Mouse (Mus musculus): ENCODE data around the gene Slc9a8.
A peak's percentile ranks its signal among the peaks of the same experiment; 100 is the strongest.

The Slc9a8 gene

DNA sequence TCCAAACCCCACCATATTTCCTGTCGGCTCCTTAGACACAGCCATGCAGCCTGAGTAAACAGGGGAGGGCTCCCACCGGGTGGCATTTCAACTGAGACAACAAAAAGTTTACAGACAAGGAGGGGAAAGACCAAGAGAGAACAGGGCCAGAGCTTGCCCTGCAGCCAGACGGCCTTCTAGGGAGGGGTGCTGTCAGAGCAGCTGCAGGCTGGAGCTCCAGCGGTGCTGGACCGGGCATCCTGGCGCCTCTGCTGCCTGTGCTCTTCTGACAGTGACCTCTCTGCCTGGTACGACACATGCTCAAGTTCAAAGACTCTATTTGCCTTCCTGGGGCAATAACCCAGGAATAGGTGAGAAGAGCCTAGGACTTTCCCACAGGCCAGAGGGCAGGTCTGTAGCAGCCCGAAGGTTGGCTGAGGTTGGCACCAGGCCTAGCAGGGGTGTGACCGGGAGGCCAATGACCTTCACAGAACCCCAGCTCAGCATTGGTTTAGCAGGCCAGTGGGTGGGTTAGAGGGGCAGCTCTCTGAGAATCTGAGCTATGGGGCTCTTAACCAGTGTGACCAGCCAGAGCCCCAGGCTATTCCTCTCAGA lies 5.4 kb upstream of the Slc9a8 start:
- DNase-seq: peak; percentile 84

DNA sequence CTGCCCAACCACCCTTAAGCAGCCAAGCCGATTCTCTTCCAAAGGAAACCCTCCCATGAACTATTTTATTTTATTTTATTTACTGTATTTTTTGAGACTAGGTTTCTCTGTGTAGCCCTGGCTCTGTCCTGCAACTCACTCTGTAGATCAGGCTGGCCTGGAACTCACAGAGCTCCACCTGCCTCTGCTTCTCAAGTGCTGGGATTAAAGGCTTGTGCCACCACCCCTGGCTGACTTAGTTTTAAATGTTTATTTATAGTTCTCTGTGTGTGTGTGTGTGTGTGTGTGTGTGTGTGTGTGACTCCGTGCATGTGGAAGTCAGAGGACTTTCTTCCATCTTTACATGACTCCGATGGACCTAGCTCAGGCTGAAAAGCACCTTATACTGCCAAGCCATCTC lies 4.5 kb upstream of the Slc9a8 start:
- no peak for DNase-seq

DNA sequence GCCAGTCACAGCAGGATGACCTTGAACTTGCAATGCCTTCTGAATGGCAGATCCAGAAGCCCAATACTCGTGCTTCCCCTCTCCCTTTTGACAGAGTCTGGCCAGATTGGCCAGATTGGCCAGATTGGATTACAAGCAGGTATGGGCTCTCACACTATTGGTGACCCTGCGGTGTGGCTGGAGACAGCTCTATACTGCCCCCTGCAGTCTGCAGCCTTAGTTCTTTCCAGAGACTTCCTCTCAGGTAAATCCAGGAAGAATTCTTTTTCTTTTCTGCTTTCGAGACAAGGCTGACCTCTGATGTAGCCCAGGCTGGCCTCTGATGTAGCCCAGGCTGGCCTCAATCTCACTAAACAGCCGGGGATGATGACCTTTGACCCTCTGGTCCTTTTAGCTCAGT lies 3.8 kb upstream of the Slc9a8 start:
- DNase-seq: peak; percentile 83

DNA sequence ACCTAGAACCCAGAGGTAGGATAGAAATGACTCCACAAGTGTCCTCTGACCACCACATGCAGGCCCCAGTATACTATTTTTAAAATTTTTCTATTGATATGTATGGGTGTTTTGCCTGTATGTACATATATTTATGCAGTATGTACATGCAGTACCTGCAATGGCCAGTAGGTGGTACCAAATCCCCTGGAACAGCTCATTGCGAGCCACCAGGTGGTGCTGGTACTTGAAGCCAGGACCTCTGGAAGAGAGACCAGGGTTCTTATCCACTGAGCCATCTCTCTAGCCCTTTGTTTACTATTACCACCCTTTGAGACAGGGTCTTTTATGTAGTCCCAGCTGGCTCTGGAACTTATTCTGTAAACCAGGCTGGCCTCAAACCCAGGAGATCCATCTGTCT lies 2.3 kb upstream of the Slc9a8 start:
- DNase-seq: peak; percentile 79

DNA sequence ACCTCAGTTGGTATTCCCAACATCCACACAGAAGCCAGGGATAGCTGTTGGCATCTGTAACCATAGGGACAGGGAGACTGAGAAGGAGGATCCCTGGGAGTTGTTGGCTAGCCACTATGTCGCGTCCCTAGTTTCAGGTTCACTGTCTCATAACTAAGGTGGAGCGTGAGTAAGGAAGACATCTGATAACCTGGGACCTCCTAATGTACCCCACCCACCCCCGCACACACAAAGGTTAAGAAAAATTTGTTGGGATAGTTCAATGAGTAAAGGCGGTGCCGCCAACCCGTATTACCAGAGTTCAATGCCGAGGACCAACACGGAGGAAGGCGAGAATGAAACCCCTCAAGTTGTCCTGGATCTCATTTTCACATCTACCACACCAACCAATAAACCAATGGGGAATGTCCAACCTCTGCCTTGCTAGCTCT lies 686 bp upstream of the Slc9a8 start:
- no peak for DNase-seq

DNA sequence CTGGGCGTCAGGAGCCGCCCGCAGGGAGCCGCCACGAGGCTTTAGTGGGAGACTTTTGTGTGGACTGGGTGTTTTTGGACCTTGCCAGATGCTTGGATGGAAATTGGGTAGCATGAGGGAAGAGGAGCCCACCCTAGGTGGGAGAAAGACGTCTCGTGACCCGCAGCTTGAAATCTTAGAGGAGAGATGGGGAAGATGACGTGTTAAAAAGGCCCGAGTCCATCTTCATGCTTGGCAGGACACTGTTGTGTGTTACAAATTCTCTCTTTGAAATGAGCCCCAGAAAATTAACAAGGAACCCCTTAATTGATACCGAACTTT lies 598 bp downstream of the Slc9a8 start:
- DNase-seq: no peak

DNA sequence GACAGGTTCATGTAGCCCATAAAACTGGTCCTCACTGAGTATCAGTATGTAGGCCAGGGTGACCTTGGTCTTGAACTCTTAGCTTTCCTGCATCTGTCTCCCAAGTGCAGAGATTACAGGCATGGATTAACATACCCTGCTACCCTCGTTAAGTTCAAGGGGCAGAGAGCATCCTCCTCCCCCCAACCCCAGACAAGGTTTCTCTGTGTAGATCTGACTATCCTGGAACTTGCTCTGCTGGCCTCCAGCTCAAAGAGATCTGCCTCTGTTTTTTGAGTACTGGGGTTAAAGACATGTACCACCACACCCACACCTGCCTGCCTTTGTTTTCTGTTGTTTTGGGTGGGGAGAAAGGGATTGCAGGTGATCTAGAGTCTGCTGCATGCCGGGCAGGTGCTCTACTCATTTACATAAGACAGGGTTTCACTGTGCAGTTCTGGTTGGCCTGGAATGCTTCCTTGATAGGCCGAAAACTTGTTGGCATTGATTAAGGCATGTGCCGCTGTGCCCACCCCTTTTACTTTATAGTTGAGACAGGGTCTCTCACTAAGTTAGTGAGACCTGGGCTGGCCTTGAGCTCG lies 1.6 kb downstream of the Slc9a8 start:
- DNase-seq: no peak

DNA sequence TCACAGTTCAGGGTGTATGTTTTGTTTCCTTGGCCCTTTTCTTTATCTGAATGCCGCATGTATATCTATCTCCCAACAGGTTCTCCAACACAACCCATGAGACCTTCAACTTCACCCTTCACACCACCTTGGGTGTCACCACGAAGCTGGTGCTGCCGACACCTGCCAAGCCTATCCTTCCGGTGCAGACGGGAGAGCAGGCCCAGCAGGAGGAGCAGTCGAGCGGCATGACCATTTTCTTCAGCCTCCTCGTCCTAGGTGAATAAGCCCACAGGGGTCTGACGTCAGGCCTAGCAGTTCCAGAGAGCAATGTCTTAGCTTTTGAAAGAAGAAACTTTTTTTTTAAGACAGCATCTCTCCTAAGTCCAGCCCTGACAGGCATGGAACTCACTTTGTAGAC lies 2.5 kb downstream of the Slc9a8 start:
- no peak for DNase-seq

DNA sequence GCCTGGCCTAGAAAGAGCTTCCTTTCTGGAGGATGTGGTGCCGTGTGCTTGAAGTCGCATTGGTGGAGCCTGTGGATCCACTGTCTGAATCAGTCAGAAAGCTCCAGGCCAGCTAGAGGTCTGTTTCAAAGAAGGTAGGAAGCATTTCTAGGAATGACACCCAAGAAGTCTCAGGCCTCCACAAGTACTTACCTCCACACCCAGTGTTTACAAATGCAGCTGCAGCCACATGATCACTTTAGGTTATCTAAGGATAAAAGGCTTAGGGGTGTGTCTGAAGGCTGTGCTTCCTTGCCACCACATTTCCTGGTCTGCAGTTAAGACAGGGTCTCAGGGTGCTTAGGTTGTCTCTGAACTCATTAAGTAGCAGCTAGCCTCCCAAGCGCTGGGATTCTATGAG lies 3.0 kb downstream of the Slc9a8 start:
- DNase-seq: no peak

DNA sequence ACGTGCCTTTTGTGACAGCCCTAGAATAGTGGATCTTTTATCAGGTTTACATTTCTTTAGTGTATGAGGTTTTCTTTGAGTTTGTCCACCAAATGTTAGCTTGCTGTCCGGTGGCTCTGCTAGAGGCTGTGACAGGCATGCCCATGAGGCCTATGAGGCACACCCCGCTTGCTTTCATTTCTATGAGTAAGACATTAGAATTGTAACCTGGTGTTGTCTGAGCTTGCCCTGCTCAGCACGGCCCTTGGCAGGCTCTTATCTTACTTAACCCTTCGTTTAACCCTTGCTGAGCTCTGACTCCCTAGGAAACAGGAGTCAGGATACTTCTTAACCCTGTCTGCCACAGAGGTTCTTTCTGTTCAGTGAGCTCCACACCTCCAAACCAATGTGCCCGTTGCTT lies 3.9 kb downstream of the Slc9a8 start:
- DNase-seq: no peak

DNA sequence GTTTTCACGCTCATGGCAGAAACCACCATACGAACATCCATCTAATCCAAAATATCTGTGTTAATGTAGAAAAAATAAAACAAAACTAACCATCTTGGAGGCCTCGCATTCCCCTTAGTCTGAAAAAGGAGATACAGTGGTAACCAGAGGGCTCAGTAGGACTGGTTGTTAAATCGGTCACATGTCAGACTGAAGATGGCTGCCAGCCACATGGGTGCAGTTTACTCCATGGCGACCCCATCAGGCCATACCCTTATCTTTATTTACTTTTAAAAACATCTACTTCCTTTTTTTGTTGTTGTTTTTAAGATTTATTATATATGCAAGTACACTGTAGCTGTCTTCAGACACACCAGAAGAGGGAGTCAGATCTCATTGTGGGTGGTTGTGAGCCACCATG lies 8.1 kb downstream of the Slc9a8 start:
- DNase-seq: no peak

DNA sequence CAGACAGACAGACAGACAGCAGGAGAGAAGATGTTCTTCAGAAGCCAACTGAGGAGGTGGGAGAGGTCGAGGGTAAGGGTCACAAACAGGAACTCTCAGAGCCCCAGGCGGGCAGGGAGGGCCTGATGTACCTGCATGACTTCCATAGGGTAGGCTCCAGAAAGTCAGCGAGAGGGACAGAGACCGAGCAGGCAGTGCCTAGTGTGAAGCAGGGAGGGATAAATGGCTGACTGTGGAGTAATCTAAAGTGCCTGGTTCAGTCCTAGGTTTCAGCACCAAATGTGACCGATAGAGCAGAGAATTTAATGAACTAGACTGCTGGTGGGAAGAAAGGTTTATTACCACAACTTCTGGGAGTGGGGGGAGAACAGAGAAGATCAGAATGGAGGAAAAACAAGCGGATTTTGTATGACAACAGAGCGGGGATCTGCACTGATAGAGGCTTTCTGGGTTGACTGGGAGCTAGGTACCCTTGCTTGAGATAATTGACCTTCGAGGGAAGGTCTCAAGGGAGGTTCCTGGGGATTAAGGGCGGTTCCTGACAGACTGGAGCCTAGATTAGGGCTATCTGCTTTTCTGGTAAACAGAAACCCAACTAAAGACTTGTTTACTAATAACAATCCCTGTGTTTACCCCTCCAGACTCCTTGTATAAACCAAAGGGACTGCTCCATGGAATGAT lies 9.4 kb downstream of the Slc9a8 start:
- no peak for DNase-seq

DNA sequence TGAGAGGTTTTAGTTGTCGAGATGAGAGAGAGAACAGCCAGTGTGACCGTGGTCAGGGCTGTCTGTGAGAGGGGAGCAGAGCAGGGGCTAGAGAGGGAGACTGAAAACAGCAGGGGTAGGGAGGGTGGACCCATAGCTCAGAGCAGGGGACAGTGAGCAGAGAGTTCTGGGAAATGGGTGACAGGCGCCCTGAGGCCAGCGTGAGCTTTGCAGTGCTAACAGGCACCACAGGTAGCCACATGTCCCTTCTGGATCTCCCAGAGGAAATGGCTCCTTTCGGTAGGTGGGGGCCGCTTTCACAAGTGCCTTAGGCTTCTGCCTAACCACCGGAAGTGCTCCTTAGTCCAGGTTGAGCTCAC lies 9.9 kb downstream of the Slc9a8 start:
- no peak for DNase-seq

DNA sequence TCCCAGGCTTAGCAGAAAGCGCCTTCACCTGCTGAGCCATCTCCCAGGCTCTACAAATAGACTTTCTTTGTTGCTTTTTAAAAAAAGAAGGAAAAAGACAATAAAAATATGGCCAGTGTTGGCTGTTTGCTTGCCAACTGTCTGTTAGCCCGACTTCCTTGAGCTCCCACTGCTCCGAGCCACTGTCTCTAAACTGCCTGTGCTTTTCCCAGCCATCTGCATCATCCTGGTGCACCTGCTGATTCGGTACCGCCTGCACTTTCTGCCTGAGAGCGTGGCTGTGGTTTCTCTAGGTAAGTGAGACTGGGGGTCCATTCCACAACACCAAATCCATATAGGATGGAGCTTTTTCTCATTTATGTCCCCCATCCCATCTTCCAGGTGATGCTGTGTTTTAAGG lies 13.1 kb downstream of the Slc9a8 start:
- no peak for DNase-seq

DNA sequence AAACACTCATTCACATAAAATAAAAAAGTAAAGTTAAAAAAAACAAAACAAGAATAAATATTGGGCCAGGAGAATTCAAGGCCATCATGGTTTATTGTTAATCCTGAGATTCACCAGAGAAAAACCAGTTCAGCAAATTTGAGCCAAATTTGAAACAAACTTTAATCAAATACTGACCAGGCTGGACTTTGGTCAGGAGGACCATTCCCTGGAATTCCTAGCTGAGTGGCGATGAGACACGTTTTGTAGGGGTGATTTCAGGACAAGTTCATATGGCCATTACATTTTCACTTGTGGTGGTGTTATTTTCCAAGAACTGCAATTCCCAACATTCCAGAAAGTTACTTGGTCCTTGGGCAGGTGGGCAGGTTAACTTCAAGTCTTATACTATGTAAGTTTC lies 14.1 kb downstream of the Slc9a8 start:
- DNase-seq: peak; percentile 50

DNA sequence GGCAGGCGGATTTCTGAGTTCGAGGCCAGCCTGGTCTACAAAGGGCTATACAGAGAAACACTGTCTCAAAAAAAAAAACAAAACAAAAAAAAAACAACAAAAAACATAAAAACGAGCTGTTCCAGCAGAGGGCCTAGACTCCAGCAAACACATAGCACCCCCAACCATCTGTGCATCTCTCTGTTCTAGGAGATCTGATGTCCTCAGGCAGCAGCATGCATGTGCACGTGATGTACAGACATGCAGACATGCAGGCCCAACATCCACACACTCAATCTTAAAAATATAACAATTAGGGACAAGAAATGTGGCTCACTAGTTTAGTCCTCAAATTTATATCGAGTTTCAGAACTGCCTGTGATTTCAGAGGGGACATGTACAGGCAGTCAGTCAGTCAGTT lies 14.9 kb downstream of the Slc9a8 start:
- no peak for DNase-seq

DNA sequence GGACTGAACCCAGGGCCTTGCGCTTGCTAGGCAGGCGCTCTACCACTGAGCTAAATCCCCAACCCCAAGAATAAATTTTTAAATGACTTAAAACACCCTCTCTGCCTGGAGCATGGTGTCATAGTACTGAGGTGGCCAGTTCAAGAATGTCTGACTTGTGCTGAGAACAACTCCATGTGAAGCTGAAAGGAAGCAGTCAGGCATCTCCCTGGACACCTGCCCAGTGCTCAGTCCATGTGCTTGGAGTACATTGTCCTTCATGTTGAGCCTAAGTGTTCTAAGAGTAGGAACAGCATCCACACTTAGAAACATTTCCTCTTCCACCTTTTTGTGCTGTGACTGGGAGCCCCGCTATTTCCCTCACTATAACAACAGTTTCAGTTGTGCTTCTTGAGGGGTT lies 17.9 kb downstream of the Slc9a8 start:
- peak; percentile 75 for DNase-seq

DNA sequence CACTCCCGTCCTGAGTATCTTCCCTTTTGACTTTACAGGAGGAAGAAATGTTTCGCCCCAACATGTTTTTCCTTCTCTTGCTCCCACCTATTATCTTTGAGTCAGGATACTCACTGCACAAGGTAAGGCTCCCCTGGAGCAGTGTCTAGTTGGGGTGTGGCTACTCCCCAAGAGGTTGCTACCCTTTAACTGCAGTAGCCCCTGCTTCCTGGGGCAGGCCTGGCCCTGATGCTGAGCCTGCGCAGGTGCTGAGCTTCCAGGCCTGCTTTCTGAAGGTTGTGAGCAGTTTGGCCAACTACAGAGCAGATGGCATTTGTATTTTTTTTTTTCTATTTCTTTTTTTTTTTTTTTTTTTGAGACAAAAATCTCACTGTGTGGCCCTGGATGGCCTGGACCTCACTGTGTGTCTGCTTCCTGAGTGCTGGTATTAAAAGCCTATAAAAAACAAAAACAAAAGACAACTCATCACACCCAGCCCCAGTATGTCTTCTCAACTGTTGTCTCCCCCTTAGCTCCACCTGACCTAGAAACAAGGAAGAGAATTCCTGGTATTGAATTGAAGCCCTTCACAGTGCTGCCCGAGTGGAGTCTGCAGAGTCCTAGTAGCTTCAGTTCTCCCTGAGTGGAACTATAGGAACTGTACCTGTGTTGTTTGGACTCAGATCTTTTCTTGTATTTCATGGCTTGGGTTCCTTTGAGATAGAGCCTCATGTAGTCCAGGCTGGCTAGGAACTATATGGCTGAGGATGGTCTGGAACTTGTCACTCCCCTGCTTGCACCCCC lies 22.1 kb downstream of the Slc9a8 start:
- DNase-seq: no peak

DNA sequence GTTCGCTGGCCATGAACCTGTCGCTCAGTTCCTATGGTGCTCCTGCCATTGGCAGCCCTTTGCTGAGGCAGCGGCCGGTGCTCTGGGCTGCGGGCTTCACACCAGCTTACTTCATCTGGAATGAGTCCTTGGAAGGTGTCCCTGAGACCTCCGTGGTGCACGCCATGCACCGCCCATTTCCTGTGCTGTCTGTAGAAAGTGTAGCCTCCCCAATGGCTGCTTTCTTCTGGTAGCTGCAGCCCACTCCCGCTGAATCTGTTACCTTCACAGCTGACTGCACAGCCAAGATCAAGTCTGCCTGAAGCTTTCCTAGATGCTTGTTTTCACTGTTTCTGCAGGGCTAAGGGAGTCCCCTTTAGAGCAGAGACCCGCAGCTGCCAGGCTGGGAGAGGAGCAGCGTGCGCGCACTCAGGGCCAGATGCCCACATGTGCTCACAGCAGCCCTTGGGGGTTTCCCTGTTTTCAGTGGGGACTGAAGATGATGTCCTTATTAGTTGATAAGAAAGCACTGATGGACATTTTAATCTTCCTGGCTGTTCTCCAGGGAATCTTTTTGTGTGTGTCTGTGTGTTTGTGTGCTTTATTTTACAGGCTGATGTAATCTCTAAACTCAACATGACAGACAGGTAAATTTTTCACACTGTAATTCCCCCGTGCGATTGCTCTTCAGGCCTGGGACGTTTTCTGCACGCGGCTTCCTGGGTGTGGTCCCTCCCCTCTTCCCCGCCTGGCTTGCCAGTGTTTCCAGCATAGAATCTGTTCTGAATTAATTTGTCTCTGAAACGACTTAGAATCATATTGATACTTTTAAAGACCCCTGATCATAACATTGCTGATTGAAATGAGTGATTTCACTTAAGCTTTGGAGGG lies 24.6 kb downstream of the Slc9a8 start:
- DNase-seq: no peak

DNA sequence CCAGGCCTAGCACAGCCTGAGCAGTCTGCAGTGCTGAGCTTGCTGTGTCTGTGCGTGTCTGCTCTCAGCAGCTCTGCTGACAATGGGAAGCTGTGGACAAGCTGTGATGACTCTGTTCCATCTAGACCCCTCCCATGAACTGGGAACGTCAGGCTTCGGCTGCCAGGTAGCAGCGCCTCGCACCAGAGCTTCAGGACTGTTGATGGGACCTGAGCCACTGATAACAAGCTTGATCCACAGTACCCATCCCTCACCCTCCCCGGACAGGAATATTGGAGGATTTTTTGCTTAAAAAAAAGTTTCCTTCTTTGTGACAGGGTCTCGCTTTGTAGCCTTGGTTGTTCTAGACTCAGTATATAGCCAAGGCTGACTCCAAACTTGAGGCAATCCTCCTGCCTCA lies 25.7 kb downstream of the Slc9a8 start:
- DNase-seq: no peak

DNA sequence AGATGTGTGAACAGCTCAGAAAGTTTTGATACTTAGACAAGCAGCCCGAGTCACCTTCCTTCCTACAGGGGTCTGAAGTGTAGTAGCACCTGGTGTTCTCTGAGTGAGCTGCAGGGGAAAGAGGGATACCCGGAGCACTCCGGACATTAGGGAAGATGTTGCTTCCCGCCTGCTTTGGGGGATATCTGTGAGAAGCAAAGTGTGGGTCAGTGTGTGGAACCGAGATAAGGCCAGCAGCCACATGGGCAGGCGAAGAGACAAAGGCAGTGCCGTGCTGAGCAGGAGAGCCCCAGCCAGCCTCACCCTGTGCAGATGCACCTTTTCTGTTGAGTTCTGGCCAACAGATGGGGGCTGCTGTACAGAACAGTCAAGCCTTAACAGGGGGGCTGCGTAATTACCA lies 26.1 kb downstream of the Slc9a8 start:
- DNase-seq: no peak

DNA sequence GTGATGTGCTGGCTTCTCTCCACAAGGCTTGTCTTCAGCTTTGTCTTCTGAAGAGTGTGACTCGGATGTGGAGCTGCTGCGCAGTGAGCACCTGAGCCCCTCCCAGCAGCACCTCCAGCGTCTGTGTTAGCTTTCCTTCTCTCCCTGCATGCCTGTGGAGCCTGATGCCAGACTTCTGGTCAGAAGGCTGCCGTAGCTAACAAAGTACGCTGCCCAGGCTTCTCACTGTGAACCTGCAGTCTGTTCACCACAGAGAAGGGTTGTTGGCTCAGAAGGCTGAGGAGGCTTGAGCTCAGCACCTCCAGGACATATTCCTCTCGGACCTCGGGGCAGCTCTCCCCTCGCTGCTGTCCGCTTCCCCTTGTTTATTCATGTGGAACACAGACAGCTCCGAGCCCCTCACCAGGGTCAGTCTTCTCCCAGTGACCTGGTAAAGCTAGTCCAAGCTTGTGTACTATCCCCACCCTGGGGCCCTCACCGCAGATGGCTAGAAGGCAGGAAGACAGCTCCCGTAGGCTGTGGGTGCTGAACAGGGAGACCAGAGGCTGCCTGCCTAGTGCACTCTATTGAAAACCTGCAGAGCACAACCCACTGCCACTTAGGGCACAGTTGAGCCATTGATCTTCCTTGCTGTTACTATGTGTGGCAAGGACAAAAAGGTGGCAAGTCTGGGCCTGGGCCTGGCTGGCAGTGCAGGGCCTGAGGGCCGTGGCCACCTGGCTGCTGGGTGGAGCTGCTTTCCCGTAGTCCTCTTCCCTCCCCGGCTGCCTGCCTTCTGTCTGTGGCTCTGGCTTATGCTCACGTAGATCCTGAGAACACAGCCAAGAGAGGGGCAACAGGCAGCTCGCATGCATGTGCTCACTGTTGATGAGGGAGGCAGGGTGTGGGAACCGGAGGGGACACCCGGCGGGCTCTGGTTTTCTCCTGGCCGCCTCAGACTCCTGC lies 28.1 kb downstream of the Slc9a8 start:
- no peak for DNase-seq

All from kidney, adult 18-20 months (tissue).